Mouse (Mus musculus) liver, embryonic 13.5 days (tissue): ENCODE results near the gene Gm17428. TPM values are rescaled to one million over a fixed set of nuclear protein-coding genes. Genes with fewer than 3 reads are reported as not detected.

Experiments used
- ATAC-seq: fragments of 200-750 bp; cut with Nextera tagmentation; 2 replicates; pipeline ENCODE4 v1.8.0; 2017; ENCODE audit warnings: low read depth, mild to moderate bottlenecking, moderate number of reproducible peaks, moderate library complexity
- DNase-seq: peaks from one replicate; pipeline ENCODE4 v3.0.0; 2022
- H3K27ac ChIP-seq: fragments of 300-500 bp; sonication (generic); 2 replicates; pipeline ENCODE4 v1.5.1; 2015; ENCODE audit warnings: moderate library complexity, mild to moderate bottlenecking, inconsistent platforms
- H3K27me3 ChIP-seq: fragments of 300-500 bp; sonication (generic); 2 replicates; pipeline ENCODE4 v1.6.1; 2015; ENCODE audit warnings: mild to moderate bottlenecking, inconsistent platforms
- H3K36me3 ChIP-seq: fragments of 300-500 bp; sonication (generic); 2 replicates; pipeline ENCODE4 v1.6.1; 2015; ENCODE audit warnings: mild to moderate bottlenecking, inconsistent platforms
- H3K4me1 ChIP-seq: fragments of 300-500 bp; sonication (generic); replicated peaks from 2 replicates; pipeline ENCODE4 v1.6.1; 2015; ENCODE audit warnings: inconsistent platforms
- H3K4me2 ChIP-seq: fragments of 300-500 bp; sonication (generic); 2 replicates; pipeline ENCODE4 v1.6.1; 2015; ENCODE audit warnings: inconsistent platforms, mild to moderate bottlenecking, moderate library complexity
- H3K4me3 ChIP-seq: fragments of 300-500 bp; sonication (generic); replicated peaks from 2 replicates; pipeline ENCODE4 v1.5.1; 2015; ENCODE audit warnings: mild to moderate bottlenecking, inconsistent platforms
- H3K9ac ChIP-seq: fragments of 300-500 bp; sonication (generic); 2 replicates; pipeline ENCODE4 v1.6.1; 2015; ENCODE audit warnings: mild to moderate bottlenecking, inconsistent platforms
- H3K9me3 ChIP-seq: fragments of 300-500 bp; sonication (generic); replicated peaks from 2 replicates; pipeline ENCODE4 v1.6.1; 2016; ENCODE audit warnings: inconsistent platforms
- WGBS: fragments of 180-500 bp; shearing (Covaris S2); methylation state at CpG from one replicate; pipeline ENCODE4 v1.1.7; 2015; ENCODE audit not compliant: insufficient replicate concordance; 5-methylcytosine and 5-hydroxymethylcytosine counted together
- polyA plus RNA-seq: library from polyadenylated mRNA; unstranded; fragments of >200 nt; fragmentation: Nextera tagmentation; extraction: Ambion mirVana; gene quantifications from 2 replicates; pipeline ENCODE4 v1.2.1, GENCODE M21; 2015

The Gm17428 gene
- not detected in 2 replicates for polyA plus RNA-seq

DNA sequence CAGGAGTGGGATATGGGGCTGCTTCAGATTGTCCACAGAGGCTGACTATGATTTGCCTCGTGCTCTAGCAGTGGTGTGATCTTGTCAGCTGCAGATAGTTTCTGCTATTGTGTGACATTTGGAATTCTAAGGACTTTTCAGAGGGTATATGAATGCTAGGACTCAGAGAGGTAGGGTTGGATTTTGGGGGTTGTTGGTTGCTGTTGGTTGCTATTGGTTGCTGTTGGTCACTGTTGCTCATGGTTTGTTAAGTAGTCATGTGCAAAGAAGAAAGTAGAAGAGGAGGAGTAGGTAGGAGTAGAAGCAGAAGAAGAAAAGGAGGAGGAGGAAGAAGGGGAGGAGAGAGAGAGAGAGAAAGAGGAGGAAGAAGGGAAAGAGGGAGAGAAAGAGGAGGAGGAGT, at the start of gene Gm17428:
Gm17428 (plus strand) TSS at position 301 of the 400 bp plus-strand sequence.
- WGBS: 46% methylated on average over 1 of the region's 1 CpGs
- Histone ChIP-seq H3K27ac (no peak within 1 kb of the TSS), H3K36me3 (no peaks in the 10 kb centered on the region), H3K27me3 (peaks cover 11% of the 10 kb centered on the region), H3K9me3 (no peaks in the 10 kb centered on the region), H3K9ac (no peak within 1 kb of the TSS), H3K4me3 (no peak within 1 kb of the TSS), H3K4me1 (no peaks in the 10 kb centered on the region), H3K4me2 (no peak within 1 kb of the TSS)
- ATAC-seq: no peak
- no peak for DNase-seq

DNA sequence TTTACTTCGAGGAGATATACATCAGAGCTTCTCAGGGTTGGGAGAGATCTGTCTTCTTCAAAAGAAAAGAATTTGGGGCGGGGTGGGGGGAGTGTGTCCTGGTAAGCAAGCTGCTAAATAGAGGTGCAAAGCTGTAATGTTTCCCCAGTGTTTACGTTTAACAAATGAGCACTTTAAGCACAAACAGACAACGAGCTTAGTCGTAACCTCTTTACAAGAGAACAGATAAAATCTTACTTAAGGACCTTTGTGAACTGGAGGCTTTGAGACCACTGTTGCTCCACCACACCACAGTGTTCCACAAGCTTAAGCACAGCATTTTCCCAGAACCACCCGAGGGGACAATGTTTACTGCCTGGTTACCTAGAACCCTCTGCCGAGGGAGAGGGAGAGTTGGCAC, 49.4 kb upstream of the Gm17428 start:
- no peak overlapping the region for H3K4me2 ChIP-seq
- H3K4me3 ChIP-seq: no peak overlapping the region
- ATAC-seq (no peak), DNase-seq (no peak)
- peaks cover 86% of the 10 kb centered on the region for H3K27me3 ChIP-seq
- no peak overlapping the region for H3K27ac ChIP-seq
- H3K36me3 ChIP-seq: no peaks in the 10 kb centered on the region
- H3K4me1 ChIP-seq: peaks cover 24% of the 10 kb centered on the region
- no peak overlapping the region for H3K9ac ChIP-seq
- H3K9me3 ChIP-seq: no peaks in the 10 kb centered on the region
- 21% methylated on average over 7 of the region's 7 CpGs for WGBS

DNA sequence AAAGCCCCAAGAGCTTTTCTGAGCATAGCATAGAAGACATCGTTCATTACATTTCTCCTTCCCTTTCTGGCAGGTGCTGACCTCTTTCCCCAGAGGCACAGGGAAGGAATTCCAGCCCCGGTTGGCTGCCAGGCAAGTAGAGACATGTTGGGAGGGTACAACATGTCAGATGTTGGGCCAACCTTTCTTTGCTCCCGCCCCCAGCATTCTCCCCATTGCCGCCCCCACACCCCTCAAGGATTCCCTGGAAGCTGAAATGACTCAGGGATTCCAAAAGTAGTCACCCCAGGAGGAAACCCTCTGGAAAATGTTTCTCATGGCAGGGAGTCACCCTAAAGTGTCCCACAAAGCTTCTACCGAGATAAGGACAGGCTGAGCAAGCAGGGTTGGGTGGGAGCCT, 46.9 kb upstream of the Gm17428 start:
- ATAC-seq: no peak
- Histone ChIP-seq H3K36me3 (no peaks in the 10 kb centered on the region), H3K27me3 (peaks cover 67% of the 10 kb centered on the region), H3K4me2 (no peak overlapping the region), H3K27ac (no peak overlapping the region), H3K9me3 (no peaks in the 10 kb centered on the region), H3K4me3 (no peak overlapping the region), H3K4me1 (peaks cover 16% of the 10 kb centered on the region), H3K9ac (no peak overlapping the region)
- WGBS: 54% methylated on average over 5 of the region's 5 CpGs
- no peak for DNase-seq

DNA sequence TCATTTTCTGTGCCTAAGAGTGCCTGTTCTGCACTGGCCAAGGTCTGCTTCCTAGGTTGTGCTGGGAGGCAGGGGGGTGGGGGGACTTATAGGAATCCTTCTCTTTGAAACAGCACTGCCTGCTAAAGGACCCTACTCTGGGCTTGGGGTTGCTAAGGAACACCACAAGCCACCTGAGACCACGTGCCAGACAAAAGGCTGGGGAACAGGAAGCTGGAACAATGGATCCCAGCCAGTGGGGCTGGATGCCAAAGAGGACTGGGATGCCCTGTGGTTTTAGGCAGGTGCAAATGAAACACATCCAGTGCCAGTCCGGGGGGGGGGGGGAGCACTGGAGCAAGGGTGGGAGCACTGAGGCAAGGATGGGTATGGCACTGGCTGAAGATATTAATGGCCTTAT, 46.3 kb upstream of the Gm17428 start:
- Histone ChIP-seq H3K36me3 (no peaks in the 10 kb centered on the region), H3K9ac (no peak overlapping the region), H3K27me3 (peaks cover 61% of the 10 kb centered on the region), H3K9me3 (no peaks in the 10 kb centered on the region), H3K27ac (no peak overlapping the region), H3K4me3 (no peak overlapping the region), H3K4me1 (peaks cover 9% of the 10 kb centered on the region), H3K4me2 (no peak overlapping the region)
- ATAC-seq: no peak
- no peak for DNase-seq
- WGBS: 24% methylated on average over 2 of the region's 2 CpGs

DNA sequence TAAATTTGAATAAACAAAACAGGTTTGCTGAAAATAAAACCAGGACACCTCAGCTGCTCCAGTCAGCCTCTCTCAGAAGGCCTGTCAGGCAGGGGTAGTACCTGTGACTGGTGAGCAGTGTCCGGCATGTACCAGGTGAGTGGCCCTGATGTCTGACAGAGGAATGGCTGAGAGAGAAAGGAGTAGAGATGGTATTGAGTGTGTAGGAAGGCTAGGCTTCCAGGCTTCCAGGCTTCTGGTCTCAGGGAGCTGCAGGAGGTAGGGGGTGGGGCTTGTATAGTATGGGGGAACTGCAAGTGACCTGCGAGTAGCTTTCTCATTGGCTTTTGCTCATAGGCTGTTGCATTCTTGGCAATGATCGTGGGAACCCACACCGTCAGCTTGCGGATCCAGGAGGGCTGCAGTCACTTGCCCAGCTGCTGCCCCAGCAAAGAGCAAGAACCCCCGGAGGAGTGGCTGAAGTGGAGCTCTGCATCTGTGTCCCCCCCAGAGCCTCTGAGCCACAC, 44.0 kb upstream of the Gm17428 start, which contains the start of gene Il25:
Il25 (plus strand) TSS at position 51 of the 506 bp plus-strand sequence.
- Histone ChIP-seq H3K4me3 (no peak within 1 kb of the TSS), H3K9ac (no peak within 1 kb of the TSS), H3K27me3 (peaks cover 43% of the 10 kb centered on the region), H3K4me2 (no peak within 1 kb of the TSS), H3K36me3 (no peaks in the 10 kb centered on the region), H3K27ac (no peak within 1 kb of the TSS), H3K9me3 (no peaks in the 10 kb centered on the region), H3K4me1 (no peaks in the 10 kb centered on the region)
- no peak for DNase-seq
- ATAC-seq: no peak
- 50% methylated on average over 6 of the region's 6 CpGs for WGBS

DNA sequence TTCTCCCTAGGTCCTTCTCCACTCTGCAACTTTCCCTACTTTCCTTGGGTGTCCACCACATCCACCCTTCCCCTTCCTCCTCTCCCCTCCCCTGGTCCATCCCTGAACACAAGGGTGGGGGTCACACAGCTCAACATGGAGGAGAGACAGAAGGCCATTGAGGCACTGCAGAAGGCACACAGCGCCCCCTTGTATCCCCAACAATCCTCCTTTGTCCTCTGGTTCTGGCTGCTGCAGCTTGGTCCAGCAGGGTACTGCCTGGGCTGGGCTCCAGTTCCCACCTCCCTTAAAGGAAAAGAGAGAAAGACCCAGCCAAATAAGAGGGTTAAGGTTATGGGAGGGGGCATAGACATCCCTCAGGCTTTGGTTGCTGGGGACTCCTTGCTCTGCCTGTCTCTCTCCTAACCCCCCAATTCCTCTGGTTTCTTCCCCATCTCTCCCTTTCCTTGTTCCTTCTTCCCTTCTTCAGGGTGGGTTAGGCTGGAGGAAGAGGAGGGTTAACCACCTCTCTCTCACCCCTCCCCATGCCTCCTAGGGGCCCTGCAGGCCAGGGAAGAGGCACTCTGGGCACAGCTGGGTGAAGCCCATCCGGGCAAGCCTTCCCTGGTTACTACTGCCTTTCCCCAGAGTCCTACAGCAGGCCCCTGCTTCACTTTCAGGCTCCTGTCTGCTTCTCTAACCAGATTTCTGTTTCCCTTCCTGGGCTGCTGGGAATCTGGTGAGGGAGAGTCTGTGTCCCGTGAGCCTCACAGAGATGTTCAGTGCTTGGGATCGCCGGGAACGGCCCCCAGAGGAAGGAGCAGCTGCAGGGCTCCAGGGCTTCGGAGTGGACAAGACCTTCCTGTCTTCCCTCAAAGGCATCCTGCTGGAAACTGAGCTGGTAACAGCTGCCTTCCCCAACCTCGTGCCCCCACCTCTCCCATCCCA, 40.6 kb upstream of the Gm17428 start, which contains the start of gene Cmtm5:
Cmtm5 (plus strand) TSS at position 358 of the 927 bp plus-strand sequence.
- H3K4me3 ChIP-seq: no peak within 1 kb of the TSS
- WGBS: 34% methylated on average over 8 of the region's 8 CpGs
- H3K36me3 ChIP-seq: no peaks in the 10 kb centered on the region
- H3K27ac ChIP-seq: no peak within 1 kb of the TSS
- H3K9me3 ChIP-seq: no peaks in the 10 kb centered on the region
- no peak within 1 kb of the TSS for H3K4me2 ChIP-seq
- H3K9ac ChIP-seq: no peak within 1 kb of the TSS
- DNase-seq (no peak), ATAC-seq (no peak)
- H3K27me3 ChIP-seq: peaks cover 26% of the 10 kb centered on the region; the same call in 1 of the 2 replicates
- no peaks in the 10 kb centered on the region for H3K4me1 ChIP-seq

DNA sequence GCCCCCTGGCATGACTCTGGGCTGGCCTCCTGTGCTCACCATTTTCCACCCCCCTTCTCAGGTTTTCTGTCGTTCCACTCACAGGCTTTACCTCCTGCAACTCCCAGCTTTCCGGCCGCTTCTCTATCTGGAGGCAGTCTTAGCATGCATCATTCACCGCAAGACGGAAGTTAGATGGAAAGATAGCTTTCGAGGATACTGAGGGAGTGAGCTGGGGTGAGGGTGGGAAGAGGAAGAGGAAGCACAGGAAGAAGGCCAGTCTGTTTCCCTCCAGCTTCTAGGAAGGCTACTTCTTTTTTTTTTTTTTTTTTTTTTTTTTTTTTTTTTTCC, 39.9 kb upstream of the Gm17428 start:
- H3K9me3 ChIP-seq: no peaks in the 10 kb centered on the region
- ATAC-seq: no peak
- H3K27me3 ChIP-seq: peaks cover 21% of the 10 kb centered on the region; the same call in 1 of the 2 replicates
- no peak for DNase-seq
- H3K4me2 ChIP-seq: no peak overlapping the region
- H3K36me3 ChIP-seq: no peaks in the 10 kb centered on the region
- no peaks in the 10 kb centered on the region for H3K4me1 ChIP-seq
- H3K4me3 ChIP-seq: no peak overlapping the region
- WGBS: 21% methylated on average over 6 of the region's 6 CpGs
- no peak overlapping the region for H3K27ac ChIP-seq
- H3K9ac ChIP-seq: no peak overlapping the region

DNA sequence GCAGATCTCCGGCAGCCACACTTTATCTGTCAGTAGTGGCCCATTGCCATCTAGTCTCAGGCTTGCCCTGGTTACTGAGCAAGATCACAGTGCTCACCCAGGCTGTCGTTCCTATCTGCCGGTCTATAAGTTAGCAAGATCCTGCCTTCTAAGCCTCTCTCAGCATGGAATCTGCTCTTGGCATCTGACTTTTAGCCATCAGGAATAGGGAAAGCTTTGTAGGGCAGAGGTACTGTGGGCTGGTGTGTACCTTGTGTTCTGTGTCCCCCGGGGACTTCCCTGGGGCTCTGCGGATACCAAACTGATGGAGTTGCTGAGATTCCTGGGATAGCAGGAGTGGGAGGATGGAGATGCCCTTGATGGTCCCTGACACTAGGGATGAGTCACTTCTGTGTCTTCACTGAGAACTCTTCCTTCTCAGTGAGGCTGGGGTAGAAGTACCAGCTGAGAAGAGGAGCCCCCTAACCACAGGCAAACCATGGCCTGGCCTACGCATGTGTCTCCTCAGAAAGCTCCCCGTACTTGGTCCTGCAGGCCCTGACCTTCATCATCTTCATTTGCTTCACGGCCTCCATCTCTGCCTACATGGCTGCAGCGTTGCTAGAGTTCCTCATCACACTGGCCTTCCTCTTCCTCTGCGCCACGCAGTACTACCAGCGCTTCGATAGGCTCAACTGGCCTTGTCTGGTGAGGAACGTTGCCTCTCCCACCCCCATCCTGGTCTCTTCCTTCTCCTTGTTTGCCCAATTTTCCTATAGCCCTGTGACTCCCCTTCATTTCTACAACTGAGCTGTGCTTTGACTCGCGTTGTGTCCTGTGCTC, 39.2 kb upstream of the Gm17428 start:
- Histone ChIP-seq H3K4me1 (no peaks in the 10 kb centered on the region), H3K4me3 (no peak overlapping the region), H3K36me3 (no peaks in the 10 kb centered on the region), H3K9ac (no peak overlapping the region), H3K4me2 (no peak overlapping the region), H3K27ac (no peak overlapping the region), H3K27me3 (peaks cover 19% of the 10 kb centered on the region; the same call in 1 of the 2 replicates), H3K9me3 (no peaks in the 10 kb centered on the region)
- 72% methylated on average over 16 of the region's 16 CpGs for WGBS
- ATAC-seq (no peak), DNase-seq (no peak)

DNA sequence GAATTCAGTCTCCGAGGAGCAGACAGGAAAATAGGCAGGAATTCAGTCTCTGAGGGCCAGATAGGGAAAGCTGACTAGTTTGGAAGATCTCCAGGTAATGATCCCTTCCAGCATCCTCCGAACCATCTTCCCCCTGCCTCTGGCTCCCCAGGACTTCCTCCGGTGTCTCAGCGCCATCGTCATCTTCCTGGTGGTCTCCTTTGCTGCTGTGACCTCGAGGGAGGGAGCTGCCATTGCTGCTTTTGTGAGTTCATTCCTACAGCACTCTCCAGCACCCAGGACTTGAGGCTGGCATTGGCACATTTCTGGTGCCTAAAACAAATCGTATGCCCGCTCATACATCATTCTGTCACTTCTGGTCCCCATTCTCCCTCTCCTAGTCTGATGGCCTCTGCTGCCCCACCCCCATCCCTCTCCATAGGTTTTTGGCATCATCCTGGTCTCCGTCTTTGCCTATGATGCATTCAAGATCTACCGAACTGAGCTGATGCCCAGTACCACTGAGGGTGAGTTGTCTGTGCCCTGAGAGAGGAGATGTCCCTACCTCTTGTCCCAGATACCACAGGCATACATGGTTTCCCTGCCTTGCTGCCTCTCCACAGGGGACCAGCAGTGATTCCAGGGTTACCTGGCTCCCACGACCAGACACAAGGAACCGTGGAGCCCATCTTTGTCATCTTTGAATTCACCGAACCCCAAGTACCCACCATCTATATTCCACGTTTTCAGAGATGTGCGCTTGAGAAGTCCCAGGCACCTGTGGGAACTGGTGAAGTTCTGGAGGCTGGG, 38.1 kb upstream of the Gm17428 start:
- Histone ChIP-seq H3K36me3 (no peaks in the 10 kb centered on the region), H3K4me2 (no peak overlapping the region), H3K4me3 (no peak overlapping the region), H3K27ac (no peak overlapping the region), H3K9me3 (no peaks in the 10 kb centered on the region), H3K4me1 (no peaks in the 10 kb centered on the region), H3K9ac (no peak overlapping the region), H3K27me3 (0 out of 2 replicates have a peak, but pooled peaks cover 16% of the 10 kb centered on the region)
- no peak for ATAC-seq
- DNase-seq: no peak
- WGBS: 59% methylated on average over 15 of the region's 15 CpGs

DNA sequence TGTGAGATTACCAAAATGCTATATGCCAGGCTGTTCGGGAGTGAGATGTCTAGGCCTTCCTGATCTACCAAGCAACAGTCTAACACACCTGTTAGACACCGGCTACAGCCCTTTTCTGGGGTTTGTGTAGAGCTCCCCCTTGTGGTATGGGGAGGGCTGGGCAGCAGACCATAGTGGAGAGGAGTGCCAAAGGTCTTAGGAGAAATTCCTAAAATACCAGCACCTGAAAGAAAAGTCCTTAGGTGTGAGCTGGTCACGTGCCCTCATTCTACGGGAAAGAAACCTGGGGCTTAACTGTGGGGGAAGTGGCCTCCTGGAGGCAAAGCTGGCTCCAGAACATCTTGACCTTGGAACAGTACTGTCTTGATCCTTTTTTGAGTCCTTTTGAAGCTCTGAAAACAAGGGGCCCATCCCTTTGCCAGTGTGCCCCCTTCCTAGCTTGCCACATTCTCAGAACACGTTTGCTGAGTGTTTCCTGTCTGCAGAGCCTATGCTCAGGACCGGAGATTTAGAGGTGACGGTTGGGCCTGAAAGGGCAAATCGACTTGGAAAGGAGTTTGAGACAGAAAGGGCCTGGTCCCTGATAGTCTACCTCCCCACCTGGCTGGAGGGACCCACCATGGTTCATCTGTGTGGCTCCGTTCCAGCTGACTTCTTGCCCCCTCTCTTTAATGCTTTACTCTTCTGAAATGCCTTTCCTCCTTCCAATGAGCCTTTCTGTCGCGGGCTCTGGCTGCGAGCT, 37.1 kb upstream of the Gm17428 start:
- H3K9ac ChIP-seq: no peak overlapping the region
- no peak overlapping the region for H3K4me2 ChIP-seq
- H3K9me3 ChIP-seq: no peaks in the 10 kb centered on the region
- H3K36me3 ChIP-seq: no peaks in the 10 kb centered on the region
- no peak overlapping the region for H3K4me3 ChIP-seq
- DNase-seq: peak; percentile 32
- no peak for ATAC-seq
- no peaks in the 10 kb centered on the region for H3K4me1 ChIP-seq
- 40% methylated on average over 12 of the region's 12 CpGs for WGBS
- no peak overlapping the region for H3K27ac ChIP-seq
- H3K27me3 ChIP-seq: 0 out of 2 replicates have a peak, but pooled peaks cover 16% of the 10 kb centered on the region
